Mouse (Mus musculus): ENCODE measurements around the gene Rcn2. TPM values are rescaled to one million over a fixed set of nuclear protein-coding genes. Genes with fewer than 3 reads are reported as not detected.
A peak's percentile ranks its signal among the peaks of the same experiment; 100 is the strongest.
"Not testable (repeated sequence)": the region's sequence is repeated elsewhere in the genome, so short reads cannot be mapped to it uniquely, and the experiment has no call there.

Rcn2 gene
- polyA plus RNA-seq (2015; fragmentation: Nextera tagmentation; extraction: Ambion mirVana), result 240 and 246 TPM in 2 replicates

- under 1% methylated on average over 47 of the region's 49 CpGs for WGBS
- Histone ChIP-seq H3K4me1 (peaks cover 10% of the 10 kb centered on the region; the same call in 1 of the 2 replicates), H3K27ac (peak within 1 kb of the TSS; percentile 96), H3K27me3 (no peaks in the 10 kb centered on the region), H3K9me3 (no peaks in the 10 kb centered on the region), H3K36me3 (peaks cover 12% of the 10 kb centered on the region), H3K4me3 (peak within 1 kb of the TSS; percentile 65), H3K4me2 (peak within 1 kb of the TSS; percentile 55), H3K9ac (peak within 1 kb of the TSS; percentile 82)
- peak; percentile 100 for ATAC-seq (ENCODE audit: insufficient number of reproducible peaks, low FRiP score, low TSS enrichment, low read depth)
Measured at GRCm38 (mm10) chr9:56041372-56042180, at the start of gene Rcn2. TSS of gene Rcn2 (plus strand) at chr9:56041845.

- H3K4me3 ChIP-seq; H3K36me3 ChIP-seq; H3K9me3 ChIP-seq; H3K9ac ChIP-seq; ATAC-seq (ENCODE audit: insufficient number of reproducible peaks, low FRiP score, low TSS enrichment, low read depth); H3K4me2 ChIP-seq; H3K4me1 ChIP-seq; H3K27ac ChIP-seq; H3K27me3 ChIP-seq: not testable (repeated sequence)
- WGBS, result 72% methylated on average over 2 of the region's 2 CpGs
Measured at GRCm38 (mm10) chr9:56004679-56005078, 37.0 kb upstream of the Rcn2 start.

GRCm38 (mm10) chr9:56010450-56010849 is 31.2 kb upstream of the Rcn2 start, which contains the start of gene 4930563M21Rik:
TSS of gene 4930563M21Rik (minus strand) at chr9:56010550.
- no peak within 1 kb of the TSS for H3K9ac ChIP-seq
- H3K27ac ChIP-seq, result no peak within 1 kb of the TSS
- H3K27me3 ChIP-seq, result no peaks in the 10 kb centered on the region
- ATAC-seq (ENCODE audit: insufficient number of reproducible peaks, low FRiP score, low TSS enrichment, low read depth), result no peak
- H3K4me2 ChIP-seq, result no peak within 1 kb of the TSS
- H3K4me3 ChIP-seq, result no peak within 1 kb of the TSS
- no peaks in the 10 kb centered on the region for H3K4me1 ChIP-seq
- no peaks in the 10 kb centered on the region for H3K9me3 ChIP-seq
- WGBS, result 74% methylated on average over 4 of the region's 4 CpGs
- no peaks in the 10 kb centered on the region for H3K36me3 ChIP-seq

GRCm38 (mm10) chr9:56024772-56025171 is 16.9 kb upstream of the Rcn2 start:
- Histone ChIP-seq H3K4me1 (no peaks in the 10 kb centered on the region), H3K4me2 (no peak overlapping the region), H3K36me3 (no peaks in the 10 kb centered on the region), H3K9me3 (no peaks in the 10 kb centered on the region), H3K4me3 (no peak overlapping the region), H3K9ac (no peak overlapping the region), H3K27me3 (no peaks in the 10 kb centered on the region), H3K27ac (no peak overlapping the region)
- no peak for ATAC-seq (ENCODE audit: insufficient number of reproducible peaks, low FRiP score, low TSS enrichment, low read depth)
- 61% methylated on average over 2 of the region's 2 CpGs for WGBS

- no peak for ATAC-seq (ENCODE audit: insufficient number of reproducible peaks, low FRiP score, low TSS enrichment, low read depth)
- 74% methylated on average over 16 of the region's 16 CpGs for WGBS
- no peaks in the 10 kb centered on the region for H3K36me3 ChIP-seq
Measured at GRCm38 (mm10) chr9:56027292-56027691, 14.4 kb upstream of the Rcn2 start.

GRCm38 (mm10) chr9:56032219-56032618 is 9.4 kb upstream of the Rcn2 start:
- H3K27me3 ChIP-seq, result no peaks in the 10 kb centered on the region
- H3K9me3 ChIP-seq, result no peaks in the 10 kb centered on the region
- H3K9ac ChIP-seq, result no peak overlapping the region
- H3K36me3 ChIP-seq, result no peaks in the 10 kb centered on the region
- 61% methylated on average over 3 of the region's 3 CpGs for WGBS
- H3K27ac ChIP-seq, result no peak overlapping the region
- no peak for ATAC-seq (ENCODE audit: insufficient number of reproducible peaks, low FRiP score, low TSS enrichment, low read depth)
- no peak overlapping the region for H3K4me2 ChIP-seq
- H3K4me3 ChIP-seq, result no peak overlapping the region
- no peaks in the 10 kb centered on the region for H3K4me1 ChIP-seq

More at GRCm38 (mm10) chr9:56027292-56027691, 14.4 kb upstream of the Rcn2 start:
- H3K27me3 ChIP-seq, result no peaks in the 10 kb centered on the region
- H3K9ac ChIP-seq, result no peak overlapping the region
- no peaks in the 10 kb centered on the region for H3K4me1 ChIP-seq
- H3K4me2 ChIP-seq, result no peak overlapping the region
- H3K9me3 ChIP-seq, result no peaks in the 10 kb centered on the region
- H3K4me3 ChIP-seq, result no peak overlapping the region
- no peak overlapping the region for H3K27ac ChIP-seq

- H3K9ac ChIP-seq, result peak overlapping the region; percentile 82
- H3K27me3 ChIP-seq, result no peaks in the 10 kb centered on the region
- H3K27ac ChIP-seq, result peak overlapping the region; percentile 96
- peaks cover 10% of the 10 kb centered on the region; the same call in 1 of the 2 replicates for H3K4me1 ChIP-seq
- WGBS, result under 1% methylated on average over 16 of the region's 16 CpGs
- H3K4me2 ChIP-seq, result peak overlapping the region; percentile 55
- peak overlapping the region; percentile 65 for H3K4me3 ChIP-seq
- H3K36me3 ChIP-seq, result peaks cover 12% of the 10 kb centered on the region
- no peaks in the 10 kb centered on the region for H3K9me3 ChIP-seq
- peak; percentile 70 for ATAC-seq (ENCODE audit: insufficient number of reproducible peaks, low FRiP score, low TSS enrichment, low read depth)
Measured at GRCm38 (mm10) chr9:56042181-56042621, 556 bp downstream of the Rcn2 start.

GRCm38 (mm10) chr9:56053796-56054195 is 12.2 kb downstream of the Rcn2 start:
- peaks cover 43% of the 10 kb centered on the region for H3K36me3 ChIP-seq
- no peak for ATAC-seq (ENCODE audit: insufficient number of reproducible peaks, low FRiP score, low TSS enrichment, low read depth)
- WGBS, result 63% methylated on average over 3 of the region's 3 CpGs

GRCm38 (mm10) chr9:56056147-56056546 is 14.5 kb downstream of the Rcn2 start:
- Histone ChIP-seq H3K4me3 (no peak overlapping the region), H3K36me3 (peaks cover 61% of the 10 kb centered on the region), H3K9ac (no peak overlapping the region), H3K27ac (no peak overlapping the region), H3K27me3 (no peaks in the 10 kb centered on the region), H3K4me1 (no peaks in the 10 kb centered on the region), H3K4me2 (no peak overlapping the region), H3K9me3 (no peaks in the 10 kb centered on the region)
- 89% methylated on average over 6 of the region's 6 CpGs for WGBS
- ATAC-seq (ENCODE audit: insufficient number of reproducible peaks, low FRiP score, low TSS enrichment, low read depth), result no peak

More at GRCm38 (mm10) chr9:56053796-56054195, 12.2 kb downstream of the Rcn2 start:
- H3K9me3 ChIP-seq, result no peaks in the 10 kb centered on the region
- no peaks in the 10 kb centered on the region for H3K27me3 ChIP-seq
- no peak overlapping the region for H3K4me3 ChIP-seq
- no peak overlapping the region for H3K9ac ChIP-seq
- H3K4me2 ChIP-seq, result no peak overlapping the region
- H3K4me1 ChIP-seq, result no peaks in the 10 kb centered on the region
- no peak overlapping the region for H3K27ac ChIP-seq

GRCm38 (mm10) chr9:56062336-56062735 is 20.7 kb downstream of the Rcn2 start:
- 96% methylated on average over 5 of the region's 5 CpGs for WGBS
- no peak overlapping the region for H3K4me3 ChIP-seq
- no peak overlapping the region for H3K9ac ChIP-seq
- H3K9me3 ChIP-seq, result no peaks in the 10 kb centered on the region
- 0 out of 2 replicates have a peak, but pooled peaks have one; percentile 43 for ATAC-seq (ENCODE audit: insufficient number of reproducible peaks, low FRiP score, low TSS enrichment, low read depth)
- no peaks in the 10 kb centered on the region for H3K4me1 ChIP-seq
- H3K4me2 ChIP-seq, result no peak overlapping the region
- H3K27ac ChIP-seq, result no peak overlapping the region
- no peaks in the 10 kb centered on the region for H3K27me3 ChIP-seq
- H3K36me3 ChIP-seq, result peaks cover 56% of the 10 kb centered on the region

GRCm38 (mm10) chr9:56065011-56065410 is 23.4 kb downstream of the Rcn2 start:
- 60% methylated on average over 3 of the region's 3 CpGs for WGBS
- no peak overlapping the region for H3K4me2 ChIP-seq
- H3K36me3 ChIP-seq, result peaks cover 47% of the 10 kb centered on the region
- no peak for ATAC-seq (ENCODE audit: insufficient number of reproducible peaks, low FRiP score, low TSS enrichment, low read depth)
- H3K9ac ChIP-seq, result no peak overlapping the region
- no peaks in the 10 kb centered on the region for H3K4me1 ChIP-seq
- H3K9me3 ChIP-seq, result no peaks in the 10 kb centered on the region
- no peak overlapping the region for H3K4me3 ChIP-seq
- no peaks in the 10 kb centered on the region for H3K27me3 ChIP-seq
- H3K27ac ChIP-seq, result no peak overlapping the region

- Histone ChIP-seq H3K9ac (no peak overlapping the region), H3K36me3 (peaks cover 21% of the 10 kb centered on the region; the same call in 1 of the 2 replicates), H3K4me2 (no peak overlapping the region), H3K27ac (no peak overlapping the region), H3K9me3 (no peaks in the 10 kb centered on the region), H3K4me3 (no peak overlapping the region), H3K27me3 (no peaks in the 10 kb centered on the region), H3K4me1 (no peaks in the 10 kb centered on the region)
- no peak for ATAC-seq (ENCODE audit: insufficient number of reproducible peaks, low FRiP score, low TSS enrichment, low read depth)
- 90% methylated on average over 4 of the region's 4 CpGs for WGBS
Measured at GRCm38 (mm10) chr9:56067964-56068363, 26.3 kb downstream of the Rcn2 start.

Measured in limb, embryonic 15.5 days (tissue).